Mouse (Mus musculus) cerebellum, adult 18-20 months (tissue): Measurements from ENCODE around the gene B3glct.

Experiments
- DNase-seq, 2 experiments: peaks; one replicate each; pipeline ENCODE4 v3.0.0; 2021

The B3glct gene

GRCm38 (mm10) chr5:149751861-149752260 lies 73.8 kb downstream of the B3glct start:
- no peak for DNase-seq

- no peak for DNase-seq
Observed at GRCm38 (mm10) chr5:149753073-149753472, 75.0 kb downstream of the B3glct start.

- no peak for DNase-seq
Observed at GRCm38 (mm10) chr5:149767116-149767515, 89.1 kb downstream of the B3glct start.

GRCm38 (mm10) chr5:149767651-149768301 lies 89.7 kb downstream of the B3glct start:
- no peak for DNase-seq

GRCm38 (mm10) chr5:149769666-149770065 lies 91.6 kb downstream of the B3glct start:
- no peak for DNase-seq

- DNase-seq = no peak
Observed at GRCm38 (mm10) chr5:149776038-149776437, 98.0 kb downstream of the B3glct start.

GRCm38 (mm10) chr5:149779740-149780139 lies 101.7 kb downstream of the B3glct start:
- DNase-seq = no peak

- no peak for DNase-seq
Observed at GRCm38 (mm10) chr5:149780411-149780810, 102.4 kb downstream of the B3glct start.

- DNase-seq = no peak
Observed at GRCm38 (mm10) chr5:149790087-149790486, 112.1 kb downstream of the B3glct start.

GRCm38 (mm10) chr5:149810071-149810470 lies 132.0 kb downstream of the B3glct start:
- no peak for DNase-seq

GRCm38 (mm10) chr5:149811835-149812234 lies 133.8 kb downstream of the B3glct start:
- DNase-seq = no peak
